Mouse (Mus musculus): ENCODE measurements around the gene Nrk. TPM values are rescaled to one million over a fixed set of nuclear protein-coding genes. Genes with fewer than 3 reads are reported as not detected.

The Nrk gene
- total RNA-seq (2017), result not detected in 3 replicates

DNA sequence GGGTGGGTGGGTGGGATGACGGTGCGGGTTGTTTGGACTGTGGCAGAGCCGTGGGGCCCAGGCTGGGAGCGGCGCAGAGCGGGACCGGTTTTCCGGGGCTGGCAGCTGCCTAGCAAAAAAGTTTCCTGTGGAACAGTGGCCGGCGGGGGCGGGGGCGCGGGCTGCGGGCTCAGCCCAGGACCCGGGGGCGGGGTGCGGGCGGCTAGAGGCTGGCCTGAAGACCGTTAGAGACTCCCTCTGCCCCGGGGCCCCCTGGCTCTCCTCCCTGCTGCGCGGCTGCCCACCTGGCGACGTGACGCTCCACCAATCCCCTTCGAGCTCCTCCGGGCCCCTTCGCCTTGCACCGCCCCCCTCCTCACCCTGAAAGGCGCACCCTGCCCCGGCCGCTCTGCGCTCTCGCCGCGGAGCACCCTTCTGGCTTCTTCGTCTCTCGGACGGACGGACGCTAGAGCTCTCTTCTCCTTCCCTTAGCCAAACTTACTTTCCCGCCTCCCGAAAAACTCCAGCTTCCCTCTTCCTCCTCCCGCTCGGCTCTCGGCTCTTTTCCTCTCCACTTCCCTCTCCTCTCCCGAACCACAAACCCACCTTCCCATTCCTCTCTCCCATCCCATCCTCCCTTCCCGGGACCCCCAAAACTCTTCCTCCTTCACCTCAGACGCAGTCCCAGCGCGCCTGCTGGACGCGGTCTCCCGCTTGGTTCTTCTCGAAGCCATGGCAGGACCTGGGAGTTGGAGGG is at the start of gene Nrk:
TSS of gene Nrk (plus strand) at position 390 of the 736 bp plus-strand sequence.
- no peak for ATAC-seq (replicated peaks; ENCODE audit: insufficient number of reproducible peaks, low FRiP score, low TSS enrichment, poor library complexity, severe bottlenecking)

DNA sequence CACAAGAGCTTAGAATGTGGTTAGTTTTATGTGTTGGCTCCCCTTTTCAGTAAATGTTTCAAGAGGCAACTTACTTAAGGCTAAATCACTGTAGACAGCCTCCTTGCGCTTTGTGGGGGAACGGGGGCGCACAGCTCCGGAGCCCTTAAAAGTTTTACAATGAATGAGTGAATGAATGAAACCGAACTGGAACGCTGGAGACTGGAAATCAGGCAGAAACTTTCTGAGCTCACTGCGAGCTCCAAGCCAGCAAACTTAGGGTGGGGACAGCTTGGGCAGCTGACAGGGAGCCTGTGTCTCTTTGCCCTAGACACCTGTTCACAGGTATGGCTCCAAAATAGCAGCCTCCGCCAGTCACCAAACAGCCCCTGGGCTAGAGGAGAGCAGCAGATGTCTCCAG is 864 bp upstream of the Nrk start:
- no peak for ATAC-seq (replicated peaks; ENCODE audit: insufficient number of reproducible peaks, low FRiP score, low TSS enrichment, poor library complexity, severe bottlenecking)

DNA sequence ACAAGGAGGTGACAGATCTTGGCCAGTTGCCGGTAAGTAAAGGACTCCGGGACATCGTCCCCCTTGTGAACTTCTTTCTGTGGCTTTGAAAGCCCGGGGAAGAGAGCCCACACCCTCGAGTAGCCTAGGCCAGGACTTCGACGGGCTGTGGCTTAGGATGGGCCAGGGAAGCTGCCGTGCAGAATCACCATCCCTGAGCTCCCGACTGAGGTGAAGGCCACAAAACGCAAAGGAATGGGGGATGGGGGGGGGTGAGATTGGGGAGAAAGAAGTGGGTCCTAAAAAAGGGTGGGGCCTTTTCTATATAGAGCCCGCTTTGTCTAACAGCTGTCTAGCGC is 516 bp downstream of the Nrk start:
- ATAC-seq (replicated peaks; ENCODE audit: insufficient number of reproducible peaks, low FRiP score, low TSS enrichment, poor library complexity, severe bottlenecking), result no peak

DNA sequence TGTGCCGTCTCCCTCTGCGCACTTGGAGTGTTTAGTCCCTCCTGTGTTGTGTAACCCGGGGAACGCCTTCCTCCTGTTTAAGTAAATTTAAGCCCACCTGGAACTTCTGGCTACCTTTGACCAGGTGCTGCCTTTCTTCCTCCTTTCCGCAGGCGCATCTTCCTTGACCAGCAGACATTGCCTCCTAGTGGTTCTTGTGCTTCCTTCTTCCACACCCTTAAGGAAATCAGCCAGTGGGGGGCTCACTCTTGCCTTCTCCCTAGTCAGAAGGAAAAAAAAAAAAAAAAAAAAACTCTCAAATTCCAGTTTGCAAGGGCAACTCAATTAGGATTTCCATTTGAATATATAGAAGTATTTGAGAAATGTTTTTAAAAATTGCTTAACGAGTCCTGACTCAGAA is 4.8 kb downstream of the Nrk start:
- no peak for ATAC-seq (replicated peaks; ENCODE audit: insufficient number of reproducible peaks, low FRiP score, low TSS enrichment, poor library complexity, severe bottlenecking)

DNA sequence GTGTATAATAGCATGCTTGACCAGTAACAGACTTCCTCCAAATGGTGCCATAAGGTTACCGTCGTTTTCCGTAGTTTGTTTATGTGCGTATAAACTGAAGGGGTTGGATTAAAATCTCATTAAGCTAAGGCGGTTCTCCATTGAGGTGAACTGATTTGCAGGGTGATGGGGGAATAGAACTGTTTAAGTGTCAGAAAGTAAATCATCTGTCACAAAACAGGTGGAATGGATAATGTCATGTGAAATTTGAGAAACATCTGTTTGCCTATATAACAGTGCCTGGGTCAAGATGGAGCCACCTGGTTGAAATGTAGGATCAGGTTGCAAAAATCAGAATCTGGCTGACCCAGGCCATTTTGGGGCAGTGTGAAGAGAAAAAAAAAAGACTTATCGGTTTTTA is 29.7 kb downstream of the Nrk start:
- ATAC-seq (replicated peaks; ENCODE audit: insufficient number of reproducible peaks, low FRiP score, low TSS enrichment, poor library complexity, severe bottlenecking), result no peak

DNA sequence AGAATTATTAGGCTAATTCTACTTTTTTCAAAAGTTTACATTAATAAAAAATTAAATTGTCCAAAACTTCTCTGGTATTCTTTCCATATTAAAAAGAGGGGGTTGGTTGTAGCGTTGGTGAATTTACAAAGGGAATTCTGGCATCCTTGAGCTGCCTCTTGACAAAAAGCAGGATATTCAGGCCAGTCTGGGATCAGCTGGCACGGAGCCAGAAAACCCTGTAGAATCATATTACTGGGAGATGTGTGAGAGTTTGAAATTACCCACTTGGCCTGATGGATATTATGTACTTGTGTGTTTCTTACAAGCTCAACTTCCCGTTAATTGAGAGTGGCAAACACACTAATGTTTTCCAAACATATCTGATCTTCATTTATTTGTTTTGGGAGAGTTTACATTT is 46.5 kb downstream of the Nrk start:
- no peak for ATAC-seq (replicated peaks; ENCODE audit: insufficient number of reproducible peaks, low FRiP score, low TSS enrichment, poor library complexity, severe bottlenecking)

DNA sequence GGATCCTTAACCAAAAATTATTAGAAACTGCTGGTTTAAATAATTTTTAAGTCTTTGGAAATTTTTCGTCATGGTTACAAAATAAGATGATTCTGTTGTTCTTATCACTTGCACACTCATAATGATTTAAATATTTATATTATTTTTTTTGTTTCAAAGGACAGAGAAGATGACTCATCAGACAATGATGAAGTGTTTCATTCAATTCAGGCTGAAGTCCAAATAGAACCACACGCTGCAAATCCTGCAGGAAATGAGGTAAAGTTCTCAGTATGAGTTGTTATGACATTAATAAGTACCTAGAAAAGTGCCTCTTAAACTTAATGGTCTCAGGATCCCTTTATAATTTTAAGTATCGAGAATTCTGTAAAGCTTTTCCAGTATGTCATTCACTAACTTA is 64.3 kb downstream of the Nrk start:
- ATAC-seq (replicated peaks; ENCODE audit: insufficient number of reproducible peaks, low FRiP score, low TSS enrichment, poor library complexity, severe bottlenecking), result no peak

DNA sequence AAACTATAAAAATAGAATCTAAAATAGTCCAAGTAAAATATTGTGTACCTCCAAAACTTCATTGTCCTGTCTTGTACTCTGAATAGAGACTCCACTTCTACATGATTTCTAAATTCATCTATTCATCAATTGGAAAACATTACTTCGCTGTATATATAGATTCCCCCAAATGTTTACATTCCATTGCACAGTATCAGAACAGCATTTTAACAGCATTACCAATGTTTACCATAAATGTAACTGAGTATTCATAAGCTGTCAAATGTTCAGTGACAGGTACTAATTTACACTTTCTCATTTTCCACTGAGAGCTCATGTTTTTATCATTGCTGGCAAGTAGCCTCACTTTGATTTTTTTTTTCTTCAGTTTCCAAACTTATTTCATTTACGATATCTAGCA is 65.0 kb downstream of the Nrk start:
- ATAC-seq (replicated peaks; ENCODE audit: insufficient number of reproducible peaks, low FRiP score, low TSS enrichment, poor library complexity, severe bottlenecking), result no peak

DNA sequence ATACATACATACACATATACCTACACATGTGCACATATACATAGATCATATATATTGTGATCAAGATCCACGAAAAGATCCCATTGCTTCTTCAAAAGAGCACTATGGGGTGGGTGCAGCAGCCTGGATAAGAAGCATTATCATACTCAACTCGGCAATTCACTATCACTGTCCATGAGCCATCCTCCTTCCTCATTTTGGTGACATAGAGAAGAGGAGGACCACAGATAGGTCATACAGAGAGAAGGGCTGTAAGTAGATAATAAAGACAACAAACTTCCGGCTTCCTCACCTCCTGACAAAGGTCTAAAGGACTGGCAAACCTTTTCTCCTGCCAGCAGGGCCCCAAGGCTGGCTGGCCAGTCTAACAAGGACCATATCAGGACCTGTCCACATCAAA is 100.3 kb downstream of the Nrk start:
- no peak for ATAC-seq (replicated peaks; ENCODE audit: insufficient number of reproducible peaks, low FRiP score, low TSS enrichment, poor library complexity, severe bottlenecking)

DNA sequence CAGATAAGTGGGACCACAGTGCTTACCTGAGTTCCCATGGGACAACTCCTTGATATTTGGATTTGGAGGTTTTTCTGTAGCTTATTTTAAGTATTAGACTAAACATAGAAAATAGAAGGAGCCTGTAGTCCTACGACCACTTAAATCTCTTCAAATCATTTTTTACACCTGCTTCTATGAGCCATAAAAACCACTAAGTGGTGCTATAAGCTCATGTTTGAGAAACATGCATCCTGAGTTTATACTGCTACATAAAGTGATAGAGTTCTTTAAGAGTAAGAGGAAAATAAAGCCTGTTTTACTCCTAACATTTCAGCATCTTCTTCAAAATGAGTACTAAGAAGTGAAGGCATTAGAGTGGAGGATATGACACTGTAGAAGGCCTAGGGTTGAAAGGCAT is 102.3 kb downstream of the Nrk start:
- ATAC-seq (replicated peaks; ENCODE audit: insufficient number of reproducible peaks, low FRiP score, low TSS enrichment, poor library complexity, severe bottlenecking), result no peak

DNA sequence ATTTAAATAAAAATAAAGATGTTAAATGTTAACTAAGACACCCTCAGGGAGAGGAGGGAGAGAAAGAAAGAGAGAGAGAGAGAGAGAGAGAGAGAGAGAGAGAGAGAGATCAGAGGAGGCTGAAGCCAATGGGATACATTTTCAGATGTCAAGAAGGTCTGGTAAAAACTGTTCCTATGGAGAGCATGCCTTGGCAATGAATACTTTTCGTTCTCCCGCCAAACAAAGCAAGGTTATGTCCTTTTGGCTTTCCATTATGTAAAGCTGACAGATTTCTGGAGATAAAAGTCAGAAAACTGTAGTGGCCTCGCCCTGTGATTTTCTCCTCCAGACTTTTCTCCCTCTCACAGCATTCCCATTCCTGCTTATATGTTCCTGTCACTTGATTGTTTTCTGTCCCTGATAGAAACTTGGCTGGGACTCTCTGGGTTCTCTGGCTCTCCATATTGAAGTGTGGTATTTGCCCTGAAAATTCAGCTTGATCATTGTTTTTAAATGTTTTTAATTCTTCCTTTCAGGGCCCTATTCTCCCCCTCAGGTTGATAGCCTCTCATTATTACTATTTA is 112.4 kb downstream of the Nrk start:
- no peak for ATAC-seq (replicated peaks; ENCODE audit: insufficient number of reproducible peaks, low FRiP score, low TSS enrichment, poor library complexity, severe bottlenecking)

DNA sequence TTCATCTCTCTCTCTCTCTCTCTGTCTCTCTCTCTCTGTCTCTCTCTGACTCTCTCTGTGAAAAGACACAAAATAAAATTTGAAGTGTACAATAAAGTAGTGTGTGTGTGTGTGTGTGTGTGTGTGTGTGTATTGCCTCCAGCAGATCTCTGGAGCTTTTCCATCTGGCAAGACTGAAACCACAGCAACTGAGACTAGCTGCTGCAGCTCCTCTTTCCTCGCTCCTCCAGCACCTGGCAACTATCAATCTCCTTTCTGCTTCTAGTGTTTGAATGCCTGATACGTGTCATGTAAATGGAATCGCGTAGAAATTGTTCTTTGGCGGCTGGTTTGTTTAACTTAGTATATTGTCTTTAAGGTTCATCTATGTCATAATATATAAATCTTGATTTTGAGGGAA is 113.1 kb downstream of the Nrk start:
- no peak for ATAC-seq (replicated peaks; ENCODE audit: insufficient number of reproducible peaks, low FRiP score, low TSS enrichment, poor library complexity, severe bottlenecking)

DNA sequence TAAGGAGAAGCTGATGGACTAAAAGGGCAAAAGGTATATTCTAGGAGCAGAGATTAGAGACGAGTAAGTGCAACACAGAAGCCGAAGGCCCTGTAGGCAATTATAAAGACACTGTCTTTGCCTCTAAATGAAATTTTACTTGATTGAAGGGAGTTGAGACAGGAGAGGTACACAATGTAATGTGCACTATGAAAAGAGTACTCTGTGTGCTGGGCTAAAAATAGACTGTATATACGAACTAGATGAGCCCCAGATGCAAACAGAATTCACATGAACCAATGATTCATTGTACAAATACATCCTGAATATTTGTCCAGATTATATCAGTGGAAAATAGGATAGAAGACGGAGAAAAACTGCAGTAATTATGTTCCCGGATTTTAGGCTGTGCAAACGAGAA is 113.7 kb downstream of the Nrk start:
- ATAC-seq (replicated peaks; ENCODE audit: insufficient number of reproducible peaks, low FRiP score, low TSS enrichment, poor library complexity, severe bottlenecking), result no peak

DNA sequence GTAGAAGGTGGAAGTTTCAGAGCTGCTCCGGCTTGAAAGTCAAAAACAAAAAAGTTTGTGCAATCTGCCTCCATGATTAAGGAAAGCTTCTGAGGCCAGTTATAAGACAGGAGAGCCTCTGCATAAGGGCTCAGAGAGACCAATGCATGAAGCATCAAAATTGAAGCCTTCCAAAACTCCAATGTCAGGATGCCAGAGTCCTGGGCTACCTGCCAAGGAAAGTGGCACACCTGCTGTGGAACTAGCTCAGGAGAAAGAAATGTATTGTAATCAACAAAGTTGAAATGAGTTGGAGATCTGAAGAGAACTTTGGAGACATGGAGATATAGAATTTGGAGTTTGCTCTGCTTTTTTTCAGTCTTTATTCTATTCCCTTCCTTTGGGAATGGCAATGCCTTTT is 123.4 kb downstream of the Nrk start:
- ATAC-seq (replicated peaks; ENCODE audit: insufficient number of reproducible peaks, low FRiP score, low TSS enrichment, poor library complexity, severe bottlenecking), result no peak

DNA sequence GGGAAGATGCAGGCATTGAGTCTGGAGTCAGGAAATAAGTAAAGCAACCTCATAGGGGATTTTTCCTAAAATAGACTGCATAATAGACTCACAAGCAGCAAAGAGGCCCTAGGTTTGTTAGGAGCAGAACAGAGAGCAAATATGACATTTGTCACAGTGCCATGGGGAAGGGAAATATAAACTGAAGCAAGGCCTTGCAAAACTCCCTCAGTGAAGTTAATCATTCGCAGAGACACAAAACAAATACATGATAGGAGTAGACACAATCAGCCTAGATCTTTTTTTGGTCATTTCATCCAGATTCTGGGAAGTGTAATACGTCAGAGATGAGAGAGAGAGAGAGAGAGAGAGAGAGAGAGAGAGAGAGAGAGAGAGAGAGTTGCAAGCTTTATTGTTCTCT is 125.1 kb downstream of the Nrk start:
- no peak for ATAC-seq (replicated peaks; ENCODE audit: insufficient number of reproducible peaks, low FRiP score, low TSS enrichment, poor library complexity, severe bottlenecking)

DNA sequence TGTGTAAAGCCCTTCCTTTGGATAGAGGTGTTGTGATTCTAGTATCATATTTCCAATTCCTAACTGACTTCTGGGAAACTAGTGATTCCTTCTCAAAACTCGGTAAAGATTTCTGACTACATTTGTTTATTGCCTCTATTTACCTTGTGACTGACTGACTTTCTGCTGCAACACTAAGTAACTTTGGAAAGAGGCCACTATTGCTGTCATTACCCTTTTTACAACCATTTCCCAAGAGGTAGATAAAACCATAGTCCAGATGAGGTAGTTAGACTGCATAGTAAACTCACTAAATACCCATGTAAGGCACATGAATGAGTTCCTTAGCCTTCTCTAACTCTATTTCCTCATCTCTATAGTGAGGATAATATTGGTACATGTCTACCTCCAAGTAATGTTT is 126.9 kb downstream of the Nrk start:
- ATAC-seq (replicated peaks; ENCODE audit: insufficient number of reproducible peaks, low FRiP score, low TSS enrichment, poor library complexity, severe bottlenecking), result no peak

DNA sequence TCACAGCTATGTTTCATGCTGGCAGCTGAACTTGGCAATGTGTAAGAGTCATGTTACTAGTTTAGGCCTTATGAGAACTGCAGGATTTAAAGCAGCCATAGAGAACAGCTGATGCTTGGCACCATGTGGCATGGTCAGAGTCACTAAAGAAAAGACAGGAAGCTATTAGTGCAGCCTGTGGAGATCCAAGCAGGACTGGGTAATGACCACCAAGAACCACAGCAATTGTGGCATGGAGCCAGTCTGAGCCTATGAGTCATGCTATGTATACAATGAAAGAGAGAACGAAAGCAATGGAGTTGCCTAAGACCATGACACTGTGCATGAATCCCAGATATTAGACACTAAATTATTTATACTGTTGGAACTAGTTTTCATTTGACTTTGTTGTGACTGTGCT is 137.7 kb downstream of the Nrk start:
- no peak for ATAC-seq (replicated peaks; ENCODE audit: insufficient number of reproducible peaks, low FRiP score, low TSS enrichment, poor library complexity, severe bottlenecking)

DNA sequence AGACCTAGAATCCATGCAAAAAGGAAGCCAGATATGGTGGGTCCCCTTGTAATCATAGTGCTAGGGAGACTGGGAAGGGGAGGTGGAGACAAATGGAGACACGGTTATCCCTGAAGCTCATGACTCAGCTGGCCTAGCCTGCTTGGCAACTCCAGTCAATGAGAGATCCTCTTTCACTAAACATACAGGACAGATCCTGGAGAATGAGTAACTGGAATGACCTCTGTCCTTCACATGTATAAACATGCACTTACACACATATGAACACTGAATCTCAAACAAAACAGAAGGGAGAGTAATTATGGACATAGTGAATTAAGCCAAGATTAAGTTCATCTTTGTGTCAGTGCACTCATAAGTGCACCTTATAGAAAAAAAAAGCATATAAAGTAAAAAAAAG is 138.9 kb downstream of the Nrk start:
- no peak for ATAC-seq (replicated peaks; ENCODE audit: insufficient number of reproducible peaks, low FRiP score, low TSS enrichment, poor library complexity, severe bottlenecking)
